Mouse (Mus musculus): ENCODE data around the gene Usp24. TPM values are rescaled to one million over a fixed set of nuclear protein-coding genes. Genes with fewer than 3 reads are reported as not detected.

Gene Usp24
- polyA plus RNA-seq, 1 experiment = 20.7 TPM

DNA sequence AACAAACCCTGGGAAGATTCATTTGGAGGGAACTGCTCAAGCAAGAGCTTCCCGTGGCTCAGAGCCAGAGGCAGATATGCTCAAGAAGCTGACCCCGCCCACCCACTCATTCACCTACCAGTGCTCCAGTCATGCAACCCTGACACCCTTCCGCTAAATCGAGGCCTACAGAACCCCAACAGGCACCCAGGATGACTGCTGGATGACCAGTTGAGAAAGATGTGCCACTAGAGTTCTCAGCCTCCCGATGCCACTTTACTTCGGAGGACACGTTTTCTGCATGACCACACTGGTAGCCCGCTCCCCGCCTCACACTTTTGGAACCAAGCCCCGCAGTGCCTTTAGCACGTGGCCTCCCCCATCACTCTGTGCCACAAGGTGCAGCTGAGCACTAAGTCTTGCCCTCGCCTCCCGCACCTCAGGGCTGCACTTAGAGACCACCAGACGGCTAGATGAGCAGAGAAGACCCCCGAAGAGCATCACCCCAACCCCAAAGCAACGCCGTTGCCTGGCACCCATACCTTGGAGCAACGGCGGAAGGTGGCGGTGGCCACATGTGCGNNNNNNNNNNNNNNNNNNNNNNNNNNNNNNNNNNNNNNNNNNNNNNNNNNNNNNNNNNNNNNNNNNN lies 147.3 kb downstream of the Usp24 start:
- TF ChIP-seq POLR2A (IDR thresholded peaks at IDR 0.05; ENCODE audit: borderline replicate concordance, extremely low read depth, insufficient read depth, insufficient read length, poor library complexity, severe bottlenecking) (no peak), CTCF (IDR thresholded peaks at IDR 0.05; ENCODE audit: borderline replicate concordance, extremely low read depth, insufficient read depth, insufficient read length) (no peak)
- peak; percentile 22 for DNase-seq (ENCODE audit: low read depth)

- no peak for DNase-seq (ENCODE audit: low read depth)
- no peak for TF ChIP-seq CTCF (IDR thresholded peaks at IDR 0.05; ENCODE audit: borderline replicate concordance, extremely low read depth, insufficient read depth, insufficient read length)
- TF ChIP-seq POLR2A (IDR thresholded peaks at IDR 0.05; ENCODE audit: borderline replicate concordance, extremely low read depth, insufficient read depth, insufficient read length, poor library complexity, severe bottlenecking) = no peak
Measured at GRCm38 (mm10) chr4:106467420-106468110, 151.6 kb downstream of the Usp24 start.

- no peak for TF ChIP-seq POLR2A (IDR thresholded peaks at IDR 0.05; ENCODE audit: borderline replicate concordance, extremely low read depth, insufficient read depth, insufficient read length, poor library complexity, severe bottlenecking)
- TF ChIP-seq CTCF (IDR thresholded peaks at IDR 0.05; ENCODE audit: borderline replicate concordance, extremely low read depth, insufficient read depth, insufficient read length) = no peak
- DNase-seq (ENCODE audit: low read depth) = no peak
Measured at GRCm38 (mm10) chr4:106470921-106471320, 154.9 kb downstream of the Usp24 start.

GRCm38 (mm10) chr4:106472335-106472734 lies 156.3 kb downstream of the Usp24 start:
- DNase-seq (ENCODE audit: low read depth) = peak; percentile 91
- TF ChIP-seq POLR2A (IDR thresholded peaks at IDR 0.05; ENCODE audit: borderline replicate concordance, extremely low read depth, insufficient read depth, insufficient read length, poor library complexity, severe bottlenecking) (no peak), CTCF (IDR thresholded peaks at IDR 0.05; ENCODE audit: borderline replicate concordance, extremely low read depth, insufficient read depth, insufficient read length) (peak; percentile 86)

DNA sequence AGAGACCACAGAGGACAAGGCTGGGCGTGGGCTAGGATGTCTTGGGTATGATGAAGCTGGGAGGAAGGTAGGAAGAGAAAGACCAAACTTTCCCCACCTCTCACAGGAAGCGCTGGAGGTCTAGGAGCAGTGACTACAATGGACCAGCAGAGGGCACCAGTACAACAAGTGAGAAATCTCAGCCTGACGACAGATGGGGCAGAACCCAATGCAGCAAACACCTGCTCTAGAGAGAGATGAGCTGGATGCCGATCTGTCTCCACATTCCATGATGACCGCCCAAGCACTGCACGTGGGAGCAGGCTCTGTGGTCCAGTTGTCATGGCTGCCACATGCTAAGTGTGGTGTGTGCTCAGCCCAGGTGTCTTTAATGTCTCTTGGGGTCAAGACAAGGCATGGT lies 158.2 kb downstream of the Usp24 start:
- DNase-seq (ENCODE audit: low read depth) = peak; percentile 90
- TF ChIP-seq POLR2A (IDR thresholded peaks at IDR 0.05; ENCODE audit: borderline replicate concordance, extremely low read depth, insufficient read depth, insufficient read length, poor library complexity, severe bottlenecking) (no peak), CTCF (IDR thresholded peaks at IDR 0.05; ENCODE audit: borderline replicate concordance, extremely low read depth, insufficient read depth, insufficient read length) (peak; percentile 86)

DNA sequence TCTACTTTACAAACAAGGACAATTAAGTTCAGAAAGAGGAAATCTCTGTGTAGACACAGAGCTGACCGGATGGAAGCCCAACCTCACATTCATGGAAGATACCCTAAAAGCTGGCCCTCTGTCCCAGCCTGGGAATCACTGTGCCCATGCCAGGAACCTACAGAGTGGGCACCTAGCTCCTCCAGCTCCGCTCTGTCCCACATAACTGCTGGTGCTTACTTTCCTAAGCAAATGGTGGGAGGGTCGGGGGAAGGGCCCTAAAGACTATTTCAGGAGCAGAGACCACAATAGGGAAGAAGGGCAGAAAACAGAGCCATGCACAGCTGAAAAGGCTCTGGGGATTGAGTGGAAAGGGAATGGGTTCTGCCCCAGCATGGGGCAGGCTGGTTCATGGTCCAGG lies 164.5 kb downstream of the Usp24 start:
- no peak for DNase-seq (ENCODE audit: low read depth)
- TF ChIP-seq CTCF (IDR thresholded peaks at IDR 0.05; ENCODE audit: borderline replicate concordance, extremely low read depth, insufficient read depth, insufficient read length) (no peak), POLR2A (IDR thresholded peaks at IDR 0.05; ENCODE audit: borderline replicate concordance, extremely low read depth, insufficient read depth, insufficient read length, poor library complexity, severe bottlenecking) (no peak)

DNA sequence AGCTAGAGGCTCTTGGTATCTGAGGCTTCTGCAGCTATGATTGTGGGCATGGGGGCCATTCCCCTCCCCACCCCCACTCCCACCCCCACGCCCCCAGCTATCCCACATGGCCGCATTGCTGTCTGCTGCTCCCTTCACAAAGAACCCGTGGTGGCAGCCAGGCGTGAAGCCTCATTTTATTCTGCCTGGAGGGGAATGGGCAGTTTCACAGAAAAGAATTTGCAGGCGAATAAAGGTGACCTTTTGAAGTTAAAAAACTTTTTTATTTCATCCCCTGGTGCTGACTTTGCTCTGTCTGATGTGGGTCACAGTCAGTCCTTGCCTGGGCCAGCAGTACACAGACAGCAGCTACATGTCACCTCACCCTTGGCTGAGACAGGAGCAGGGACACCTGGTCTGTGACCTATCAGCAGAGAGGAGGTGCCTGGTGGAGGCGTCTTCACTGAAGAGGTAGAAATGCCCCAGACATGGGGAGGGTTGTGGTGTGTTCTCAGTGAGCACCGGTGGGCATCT lies 167.3 kb downstream of the Usp24 start:
- no peak for TF ChIP-seq POLR2A (IDR thresholded peaks at IDR 0.05; ENCODE audit: borderline replicate concordance, extremely low read depth, insufficient read depth, insufficient read length, poor library complexity, severe bottlenecking)
- TF ChIP-seq CTCF (IDR thresholded peaks at IDR 0.05; ENCODE audit: borderline replicate concordance, extremely low read depth, insufficient read depth, insufficient read length) = no peak

GRCm38 (mm10) chr4:106483831-106484230 lies 167.8 kb downstream of the Usp24 start:
- no peak for DNase-seq (ENCODE audit: low read depth)
- no peak for TF ChIP-seq CTCF (IDR thresholded peaks at IDR 0.05; ENCODE audit: borderline replicate concordance, extremely low read depth, insufficient read depth, insufficient read length)
- TF ChIP-seq POLR2A (IDR thresholded peaks at IDR 0.05; ENCODE audit: borderline replicate concordance, extremely low read depth, insufficient read depth, insufficient read length, poor library complexity, severe bottlenecking) = no peak

More for the DNA sequence above, 167.3 kb downstream of the Usp24 start:
- no peak for DNase-seq (ENCODE audit: low read depth)

DNA sequence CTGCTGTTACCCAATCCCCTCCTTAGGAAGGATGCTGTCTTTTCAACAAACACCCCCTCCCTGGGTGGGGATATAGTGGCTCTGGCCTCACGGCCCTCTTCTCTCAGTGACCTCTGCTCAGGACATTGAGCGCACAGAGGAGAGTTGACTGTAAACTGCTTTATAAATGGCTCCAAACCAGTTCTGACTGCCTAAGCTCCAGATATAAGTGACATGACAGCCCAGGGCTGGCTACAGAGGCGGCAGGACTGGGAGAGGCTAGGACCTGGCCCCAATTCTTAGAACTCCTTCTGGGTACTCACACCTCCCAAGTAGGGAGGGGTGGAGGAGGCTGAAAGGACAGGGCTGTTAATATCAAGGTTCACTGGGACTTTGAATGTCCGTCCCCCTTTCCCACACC lies 174.6 kb downstream of the Usp24 start:
- DNase-seq (ENCODE audit: low read depth) = no peak
- TF ChIP-seq POLR2A (IDR thresholded peaks at IDR 0.05; ENCODE audit: borderline replicate concordance, extremely low read depth, insufficient read depth, insufficient read length, poor library complexity, severe bottlenecking) (no peak), CTCF (IDR thresholded peaks at IDR 0.05; ENCODE audit: borderline replicate concordance, extremely low read depth, insufficient read depth, insufficient read length) (no peak)

Other genes starting within 250 kb of the Usp24 start
- 2.3 and 3.5 TPM in 2 replicates for gene Pcsk9, start 148.1 kb downstream of the Usp24 start, polyA plus RNA-seq (2012; rRNA removed)
- not detected in 2 replicates for gene Bsnd, start 176.1 kb downstream of the Usp24 start, polyA plus RNA-seq (2012; rRNA removed)
- 73.8 and 89.2 TPM in 2 replicates for gene Dhcr24, start 244.8 kb downstream of the Usp24 start, polyA plus RNA-seq (2012; rRNA removed)